ENCODE assay signal across 13 mouse cellular contexts in genomic region chr1:127414500-127414899, GRCm38 (mm10).
DNase-seq lines count a peak whose midpoint lies in the region; ATAC-seq and TF ChIP-seq lines count a peak whose summit lies in the region.
"Had no signal": no experiment of that assay in that cellular context is flagged by ENCODE, and none has a peak within 500 bp of the region (broad histone marks: within the 10 kb centered on the region; RNA-seq: fewer than 3 reads in every experiment).

No protein-coding gene starts in this region.

- TF ChIP-seq CTCF in lung, adult 2 months (IDR thresholded peaks at IDR 0.05; ENCODE audit: insufficient read depth, low read length), result no peak

- WGBS in heart, embryonic 15.5 days, result 82% methylated on average over 7 of the region's 7 CpGs
- WGBS in heart, embryonic 10.5 days, result 82% methylated on average over 7 of the region's 7 CpGs
- 17% methylated on average over 7 of the region's 7 CpGs for WGBS in forebrain, embryonic 16.5 days
- WGBS in lung, adult 2 months, result 83% methylated on average over 7 of the region's 7 CpGs
- WGBS in liver, embryonic 11.5 days, result 87% methylated on average over 7 of the region's 7 CpGs

- H3K4me1 ChIP-seq in heart, embryonic 15.5 days (replicated peaks), result peaks cover 21% of the 10 kb centered on the region
- H3K4me1 ChIP-seq in heart, embryonic 10.5 days, result peaks cover 24% of the 10 kb centered on the region
- peaks cover 8% of the 10 kb centered on the region for H3K4me1 ChIP-seq in forebrain, embryonic 16.5 days (replicated peaks; ENCODE audit: control insufficient read depth, insufficient read depth, low read length)
- H3K4me1 ChIP-seq in lung, adult 2 months (ENCODE audit: control insufficient read depth, insufficient read depth, low read length), result no peaks in the 10 kb centered on the region; the same call in 1 of the 2 replicates
- peaks cover under 1% of the 10 kb centered on the region; the same call in 1 of the 2 replicates for H3K4me1 ChIP-seq in liver, embryonic 11.5 days (replicated peaks; ENCODE audit: control insufficient read depth, insufficient read depth, low read length)

- H3K27ac ChIP-seq in heart, embryonic 15.5 days, result 0 out of 2 replicates have a peak overlapping the region, but pooled peaks have one; percentile 13
- H3K27ac ChIP-seq in heart, embryonic 10.5 days, result no peak overlapping the region
- peak overlapping the region; percentile 34; the same call in 1 of the 2 replicates for H3K27ac ChIP-seq in forebrain, embryonic 16.5 days (ENCODE audit: low read length)
- H3K27ac ChIP-seq in liver, embryonic 11.5 days (ENCODE audit: low read depth, low read length), result no peak overlapping the region

- no peak overlapping the region for H3K9ac ChIP-seq in heart, embryonic 15.5 days
- no peak overlapping the region for H3K9ac ChIP-seq in forebrain, embryonic 16.5 days (replicated peaks; ENCODE audit: low read depth, low read length)
- no peak overlapping the region for H3K9ac ChIP-seq in liver, embryonic 11.5 days (ENCODE audit: low read depth, low read length)

- H3K4me3 ChIP-seq in heart, embryonic 15.5 days, result no peak overlapping the region
- no peak overlapping the region for H3K4me3 ChIP-seq in heart, embryonic 10.5 days
- no peak overlapping the region for H3K4me3 ChIP-seq in forebrain, embryonic 16.5 days (replicated peaks; ENCODE audit: low read length)
- no peak overlapping the region for H3K4me3 ChIP-seq in lung, adult 2 months (replicated peaks; ENCODE audit: extremely low read depth, low read depth, low read length)
- no peak overlapping the region for H3K4me3 ChIP-seq in liver, embryonic 11.5 days (ENCODE audit: low read depth, low read length)
- H3K4me3 ChIP-seq: erythroblast, embryonic 14.5 days had no signal

- peaks cover 5% of the 10 kb centered on the region; the same call in 1 of the 2 replicates for H3K36me3 ChIP-seq in heart, embryonic 15.5 days
- peaks cover 5% of the 10 kb centered on the region; the same call in 1 of the 2 replicates for H3K36me3 ChIP-seq in heart, embryonic 10.5 days
- no peaks in the 10 kb centered on the region; the same call in 1 of the 2 replicates for H3K36me3 ChIP-seq in forebrain, embryonic 16.5 days (ENCODE audit: control insufficient read depth, insufficient read depth)
- H3K36me3 ChIP-seq in liver, embryonic 11.5 days (ENCODE audit: control insufficient read depth, insufficient read depth, low read length), result no peaks in the 10 kb centered on the region

- H3K27me3 ChIP-seq in heart, embryonic 15.5 days, result no peaks in the 10 kb centered on the region
- H3K27me3 ChIP-seq in heart, embryonic 10.5 days (ENCODE audit: insufficient read depth, poor library complexity, severe bottlenecking), result no peaks in the 10 kb centered on the region
- no peaks in the 10 kb centered on the region for H3K27me3 ChIP-seq in forebrain, embryonic 16.5 days (replicated peaks; ENCODE audit: control insufficient read depth, insufficient read depth, low read length)
- no peaks in the 10 kb centered on the region for H3K27me3 ChIP-seq in liver, embryonic 11.5 days (replicated peaks; ENCODE audit: control insufficient read depth, insufficient read depth, low read length)

- DNase-seq in heart, embryonic 10.5 days (ENCODE audit: low spot score), result no peak
- DNase-seq in right cerebral cortex, adult 18-20 months, result peak; percentile 14
- no peak for DNase-seq in right cerebral cortex, postnatal 4 days
- DNase-seq in lung, postnatal 14 days, result no peak
- no peak for DNase-seq in lung, adult 2 months
- DNase-seq in liver, embryonic 11.5 days (ENCODE audit: low spot score), result no peak
- DNase-seq: adrenal gland, postnatal 14 days; kidney, postnatal 25 days; lung, adult 18-20 months; thymus, adult 2 months had no signal

- H3K4me2 ChIP-seq in heart, embryonic 15.5 days, result no peak overlapping the region
- no peak overlapping the region for H3K4me2 ChIP-seq in forebrain, embryonic 16.5 days (ENCODE audit: low read length)
- H3K4me2 ChIP-seq in liver, embryonic 11.5 days, result no peak overlapping the region

- H3K9me3 ChIP-seq in heart, embryonic 15.5 days (replicated peaks), result no peaks in the 10 kb centered on the region
- H3K9me3 ChIP-seq in heart, embryonic 10.5 days, result no peaks in the 10 kb centered on the region
- H3K9me3 ChIP-seq in forebrain, embryonic 16.5 days (ENCODE audit: control insufficient read depth, low read length), result no peaks in the 10 kb centered on the region
- H3K9me3 ChIP-seq in liver, embryonic 11.5 days (ENCODE audit: control insufficient read depth, low read length), result no peaks in the 10 kb centered on the region

- no peak for ATAC-seq in heart, embryonic 15.5 days (replicated peaks; ENCODE audit: insufficient number of reproducible peaks, insufficient read depth, low FRiP score, low read depth)
- ATAC-seq in forebrain, embryonic 16.5 days, result peak; percentile 80
- no peak for ATAC-seq in liver, embryonic 11.5 days (replicated peaks; ENCODE audit: low FRiP score)

- TF ChIP-seq POLR2A in lung, adult 2 months (IDR thresholded peaks at IDR 0.05; ENCODE audit: borderline replicate concordance, extremely low read depth, low read depth, low read length), result no peak

Comparison
In these comparisons a context has a peak if more than half of its experiments do, and no peak if none do; other contexts are left out.
1. H3K27ac ChIP-seq: peak in heart, embryonic 15.5 days (single experiment) and forebrain, embryonic 16.5 days (single experiment); none in heart, embryonic 10.5 days (single experiment) and liver, embryonic 11.5 days (single experiment).